Mouse (Mus musculus) common myeloid progenitor, adult 5-6 weeks (primary cell): Measurements from ENCODE around the gene Slc9a9. TPM values are rescaled to one million over a fixed set of nuclear protein-coding genes. Genes with fewer than 3 reads are reported as not detected.

Experiments
- ATAC-seq: replicated peaks from 2 replicates; pipeline ENCODE4 v1.8.0; 2016; ENCODE audit warnings: low read depth, mild to moderate bottlenecking, moderate TSS enrichment, inconsistent platforms; ENCODE audit not compliant: poor library complexity, severe bottlenecking
- total RNA-seq: library from RNA; stranded (forward); fragments of 200-1000, 187-1606 nt; gene quantifications from 2 replicates; pipeline ENCODE4 v1.2.3, GENCODE M21; 2017

Gene Slc9a9
- 13.7 and 15.9 TPM in 2 replicates for total RNA-seq

- ATAC-seq, result peak; percentile 83
These were observed at the start of gene Slc9a9 for GRCm38 (mm10) chr9:94669791-94670577. Gene Slc9a9, plus strand, starts transcription at chr9:94669909.

DNA sequence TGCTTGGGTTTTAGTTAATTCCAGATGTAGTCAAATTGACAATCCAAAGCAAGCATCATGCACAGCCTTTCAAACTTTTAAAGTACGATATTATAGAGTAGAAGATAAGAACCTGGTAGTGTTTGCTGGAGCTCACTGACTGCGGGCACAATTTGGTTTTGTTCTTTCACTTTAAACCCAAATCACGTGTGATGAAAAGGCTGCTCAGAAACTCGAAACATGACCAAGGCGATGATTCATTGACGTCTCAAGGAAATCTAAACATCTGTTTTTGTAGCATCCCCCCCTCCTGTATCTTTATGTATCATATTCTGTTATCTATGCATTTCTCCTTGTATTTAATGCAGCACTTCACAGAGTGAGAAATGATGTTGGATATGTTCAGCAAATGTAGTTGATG is 49.4 kb upstream of the Slc9a9 start:
- ATAC-seq, result no peak

DNA sequence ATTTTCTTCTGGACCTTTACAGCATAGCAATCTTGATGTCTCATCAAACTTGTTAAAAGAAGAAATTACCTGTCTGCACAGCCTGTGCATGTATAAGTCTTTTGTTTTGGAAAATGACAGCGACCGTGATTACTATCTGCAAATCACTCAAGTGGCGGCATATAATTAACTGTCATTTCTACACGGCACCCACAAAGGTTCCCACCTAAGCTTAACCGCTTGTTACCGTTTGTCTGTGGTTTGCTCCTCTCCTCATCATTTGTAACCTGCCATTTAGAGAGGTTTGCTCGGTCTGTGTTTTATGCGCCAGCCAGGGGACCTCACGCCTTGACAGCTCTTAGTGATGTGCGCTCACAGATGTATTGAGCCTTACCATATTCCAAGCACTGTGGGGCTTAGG is 48.9 kb upstream of the Slc9a9 start:
- no peak for ATAC-seq

- ATAC-seq, result peak; percentile 72
These were observed 47.8 kb upstream of the Slc9a9 start for GRCm38 (mm10) chr9:94621902-94622301.

- ATAC-seq, result no peak
These were observed 43.0 kb upstream of the Slc9a9 start for GRCm38 (mm10) chr9:94626737-94627136.

- no peak for ATAC-seq
These were observed 40.8 kb upstream of the Slc9a9 start for GRCm38 (mm10) chr9:94628948-94629347.

GRCm38 (mm10) chr9:94634275-94634674 is 35.4 kb upstream of the Slc9a9 start:
- ATAC-seq, result 0 out of 2 replicates have a peak, but pooled peaks have one; percentile 11

DNA sequence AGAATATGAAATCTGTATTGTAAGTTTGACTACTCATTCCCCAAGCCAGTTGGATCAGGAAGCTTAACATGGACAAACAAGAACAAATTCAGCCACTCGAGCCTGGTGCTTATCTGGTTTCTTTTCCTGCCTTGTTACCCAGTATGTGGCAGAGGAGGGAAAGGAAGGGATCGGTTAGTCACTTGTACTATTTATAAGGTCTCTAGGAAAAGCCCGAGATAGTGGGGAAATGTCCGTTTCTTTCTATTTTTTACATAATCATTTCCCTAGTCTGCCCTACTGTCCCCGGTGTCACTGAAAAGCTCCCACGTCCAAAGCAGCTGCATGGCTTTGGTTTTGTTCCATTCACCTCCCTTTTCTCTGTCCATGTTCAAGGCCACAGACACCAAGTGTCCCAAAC is 24.1 kb upstream of the Slc9a9 start:
- ATAC-seq, result peak; percentile 67

- peak; percentile 49; the same call in 1 of the 2 replicates for ATAC-seq
These were observed 22.3 kb upstream of the Slc9a9 start for GRCm38 (mm10) chr9:94647425-94647824.

GRCm38 (mm10) chr9:94649991-94650390 is 19.7 kb upstream of the Slc9a9 start:
- no peak for ATAC-seq

GRCm38 (mm10) chr9:94653198-94653597 is 16.5 kb upstream of the Slc9a9 start:
- ATAC-seq, result peak; percentile 77

DNA sequence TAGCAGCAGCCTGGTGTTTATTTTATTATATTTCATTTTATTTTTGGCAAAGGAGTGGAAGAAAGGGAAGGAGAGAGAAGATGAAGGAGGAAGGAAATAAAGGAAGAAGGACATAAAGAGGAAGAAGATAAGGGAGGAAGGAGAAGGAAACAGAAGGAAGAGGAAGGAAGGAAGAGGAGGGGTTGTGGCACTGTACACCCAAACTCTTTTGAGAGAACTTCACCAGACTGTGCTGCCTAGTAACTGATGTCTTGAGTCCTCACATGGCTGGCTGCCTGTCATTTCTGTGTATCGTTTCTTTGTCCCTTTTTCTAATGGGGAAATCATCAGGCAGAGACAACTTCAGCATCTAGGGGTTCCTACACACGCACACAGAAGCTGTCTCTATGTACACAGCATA is 15.9 kb upstream of the Slc9a9 start:
- ATAC-seq, result peak; percentile 55

DNA sequence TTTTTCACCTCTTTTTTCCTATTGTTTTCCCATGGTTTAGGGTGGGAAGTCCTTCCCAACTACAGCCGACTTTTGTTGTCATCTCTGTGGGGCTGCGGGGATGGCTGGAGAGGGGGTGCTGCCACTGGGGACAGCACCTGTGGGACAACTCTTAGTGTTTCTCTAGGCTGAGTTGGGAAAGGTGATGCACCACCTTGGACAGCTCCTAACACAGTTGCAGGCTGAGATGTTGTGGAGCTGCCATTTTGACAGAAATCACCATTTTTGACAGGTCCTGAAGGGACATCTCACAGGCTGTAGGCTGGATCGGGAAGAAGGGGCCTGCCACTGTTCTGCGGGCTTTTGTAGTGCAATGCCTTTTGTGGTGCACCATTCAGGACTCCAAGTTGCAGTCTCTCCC is 13.4 kb upstream of the Slc9a9 start:
- no peak for ATAC-seq

GRCm38 (mm10) chr9:94659401-94660152 is 10.1 kb upstream of the Slc9a9 start:
- 0 out of 2 replicates have a peak, but pooled peaks have one; percentile 20 for ATAC-seq

DNA sequence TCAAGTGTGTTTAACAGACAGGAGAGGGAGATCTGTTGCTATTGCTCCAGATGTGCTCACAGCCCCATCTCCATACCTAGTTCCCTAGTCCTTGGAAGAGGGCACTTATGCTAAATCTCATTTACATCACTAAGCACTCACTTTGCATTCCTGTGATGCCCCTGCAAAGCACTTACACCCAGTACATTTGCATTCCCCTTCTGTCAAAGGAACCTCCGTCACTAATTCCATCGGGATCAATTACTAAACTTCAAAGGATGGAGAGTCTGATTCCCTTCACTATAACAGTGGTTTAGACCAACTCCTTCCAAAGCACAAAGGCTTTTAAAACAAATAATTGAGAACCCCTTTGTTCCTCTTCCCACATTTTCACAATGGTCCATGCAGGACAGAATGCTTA is 7.9 kb upstream of the Slc9a9 start:
- ATAC-seq, result no peak

GRCm38 (mm10) chr9:94665248-94665647 is 4.5 kb upstream of the Slc9a9 start:
- ATAC-seq, result peak; percentile 69

- peak; percentile 37; the same call in 1 of the 2 replicates for ATAC-seq
These were observed 1.1 kb upstream of the Slc9a9 start for GRCm38 (mm10) chr9:94668589-94668988.

- no peak for ATAC-seq
These were observed 995 bp downstream of the Slc9a9 start for GRCm38 (mm10) chr9:94670704-94671103.

DNA sequence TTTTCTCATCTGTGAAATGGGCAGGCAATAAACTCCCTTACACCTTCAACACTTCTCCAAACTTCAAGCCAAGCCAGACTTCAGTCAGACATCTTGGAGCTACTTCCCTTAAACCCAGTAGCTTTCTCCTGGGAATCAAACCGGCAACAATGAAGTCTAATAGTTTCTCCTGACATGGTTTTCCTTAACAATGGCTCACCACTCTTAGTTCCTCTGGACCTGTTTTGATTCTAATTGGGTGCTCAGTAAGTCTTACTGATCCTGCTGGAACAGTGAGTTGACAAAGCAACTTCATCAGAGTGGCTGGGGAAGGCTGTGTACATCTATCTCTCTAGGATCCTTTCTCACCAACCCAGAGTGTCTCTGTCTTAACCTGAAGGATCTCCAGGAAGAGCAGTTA is 5.0 kb downstream of the Slc9a9 start:
- no peak for ATAC-seq

DNA sequence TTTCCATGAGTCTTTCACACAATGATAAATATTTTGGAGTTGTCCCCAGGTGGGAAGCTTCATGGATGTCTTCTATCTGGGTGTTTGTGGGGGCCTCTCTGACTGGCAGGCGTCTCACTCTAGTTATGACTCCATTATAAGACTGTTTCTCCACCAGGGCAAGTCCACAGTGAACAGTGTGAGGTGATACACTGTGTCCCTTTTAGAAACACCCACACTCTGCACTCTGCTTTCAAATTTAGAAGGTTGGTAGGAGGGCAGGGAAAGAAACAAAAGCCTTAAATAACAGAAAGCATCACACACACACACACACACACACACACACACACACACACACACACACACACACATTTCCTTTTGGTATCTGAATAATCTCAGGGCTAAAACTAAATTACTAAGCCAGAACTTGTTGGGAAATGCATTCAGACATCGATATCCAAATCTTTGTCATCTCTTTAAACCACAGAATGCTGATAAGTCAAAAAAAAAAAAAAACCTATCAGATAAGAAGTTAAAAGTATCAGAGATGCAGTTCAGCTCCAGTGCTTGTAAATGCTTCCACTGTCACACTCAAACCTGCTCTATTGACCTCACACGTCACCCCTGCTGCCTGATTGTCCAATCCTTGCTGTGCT is 8.4 kb downstream of the Slc9a9 start:
- 0 out of 2 replicates have a peak, but pooled peaks have one; percentile 22 for ATAC-seq
